Mouse (Mus musculus) lung, postnatal 0 days (tissue): ENCODE results near the gene Rab15. TPM values are rescaled to one million over a fixed set of nuclear protein-coding genes. Genes with fewer than 3 reads are reported as not detected.

ENCODE experiments used
- ATAC-seq: fragments of 200-750 bp; cut with Nextera tagmentation; 2 replicates; pipeline ENCODE4 v1.8.0; 2017; ENCODE audit warnings: moderate library complexity
- DNase-seq: peaks from one replicate; pipeline ENCODE4 v3.0.0-alpha.2; 2016; ENCODE audit warnings: low spot score
- H3K27ac ChIP-seq: fragments of 300-500 bp; sonication (generic); 2 replicates; pipeline ENCODE4 v1.5.1; 2014; ENCODE audit warnings: antibody characterized with exemption, mild to moderate bottlenecking, low read length, mixed read lengths
- H3K27me3 ChIP-seq: fragments of 300-500 bp; sonication (generic); replicated peaks from 2 replicates; pipeline ENCODE4 v1.6.1; 2014; ENCODE audit warnings: low read length, mixed read lengths; ENCODE audit not compliant: insufficient read depth
- H3K36me3 ChIP-seq: fragments of 300-500 bp; sonication (generic); 2 replicates; pipeline ENCODE4 v1.6.1; 2014; ENCODE audit warnings: low read length, mixed read lengths; ENCODE audit not compliant: insufficient read depth
- H3K4me1 ChIP-seq: fragments of 300-500 bp; sonication (generic); 2 replicates; pipeline ENCODE4 v1.6.1; 2014; ENCODE audit warnings: antibody characterized with exemption, low read depth, low read length, mixed read lengths; ENCODE audit not compliant: insufficient read depth
- H3K4me2 ChIP-seq: fragments of 300-500 bp; sonication (generic); replicated peaks from 2 replicates; pipeline ENCODE4 v1.6.1; 2014; ENCODE audit warnings: low read depth, mild to moderate bottlenecking, low read length, moderate library complexity, mixed read lengths
- H3K4me3 ChIP-seq: fragments of 300-500 bp; sonication (generic); 2 replicates; pipeline ENCODE4 v1.5.1; 2014; ENCODE audit warnings: low read depth, low read length
- H3K9ac ChIP-seq: fragments of 300-500 bp; sonication (generic); replicated peaks from 2 replicates; pipeline ENCODE4 v1.6.1; 2014; ENCODE audit warnings: low read depth, mild to moderate bottlenecking
- H3K9me3 ChIP-seq: fragments of 300-500 bp; sonication (generic); 2 replicates; pipeline ENCODE4 v1.6.1; 2016; ENCODE audit warnings: low read length, mixed read lengths
- CTCF ChIP-seq: IDR thresholded peaks from 2 replicates; pipeline ENCODE4 v1.5.1; 2016; ENCODE audit warnings: antibody characterized with exemption, mild to moderate bottlenecking
- EP300 ChIP-seq: IDR thresholded peaks from 2 replicates; pipeline ENCODE4 v1.6.1; 2016; ENCODE audit warnings: antibody characterized with exemption, mild to moderate bottlenecking, control low read depth
- whole genome bisulfite sequencing: fragments of 180-500 bp; shearing (Covaris S2); extraction: QIAGEN DNeasy Blood & Tissue Kit; methylation state at CpG from one replicate; pipeline ENCODE4 v1.1.7; 2014; 5-methylcytosine and 5-hydroxymethylcytosine counted together
- polyA plus RNA-seq: library from polyadenylated mRNA; unstranded; fragments of >200 nt; fragmentation: Nextera tagmentation; extraction: Ambion mirVana; gene quantifications from 2 replicates; pipeline ENCODE4 v1.2.1, GENCODE M21; 2015

The Rab15 gene
- polyA plus RNA-seq, 1 experiment from 2014 or later: 20.7 TPM

DNA sequence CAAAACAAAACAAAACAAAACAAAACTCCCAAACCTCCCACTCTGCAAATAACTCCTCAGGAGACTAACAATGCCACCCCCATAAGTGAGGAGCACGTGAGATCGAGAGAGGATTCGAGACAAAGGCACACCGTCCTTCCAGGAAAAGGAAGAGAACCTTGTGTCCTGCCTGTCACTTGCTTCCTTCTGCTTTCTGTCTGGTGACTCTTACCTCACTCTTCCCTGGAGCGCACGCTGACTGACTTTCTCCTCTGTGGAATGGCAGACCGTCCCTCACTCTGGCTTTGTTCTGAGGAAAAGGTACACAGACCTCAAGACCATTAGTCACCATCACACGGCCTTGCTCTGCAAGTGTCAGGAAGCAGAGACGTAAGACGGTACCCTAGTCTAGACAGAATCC is 9.2 kb downstream of the Rab15 start:
- no peak overlapping the region for H3K4me2 ChIP-seq
- H3K4me3 ChIP-seq: no peak overlapping the region
- DNase-seq (no peak), ATAC-seq (no peak; the same call in 1 of the 2 replicates)
- H3K9me3 ChIP-seq: no peaks in the 10 kb centered on the region
- no peaks in the 10 kb centered on the region for H3K4me1 ChIP-seq
- H3K36me3 ChIP-seq: no peaks in the 10 kb centered on the region
- no peak overlapping the region for H3K9ac ChIP-seq
- no peak overlapping the region for H3K27ac ChIP-seq
- no peaks in the 10 kb centered on the region for H3K27me3 ChIP-seq
- TF ChIP-seq EP300 (no peak), CTCF (no peak)
- 49% methylated on average over 10 of the region's 10 CpGs for WGBS

DNA sequence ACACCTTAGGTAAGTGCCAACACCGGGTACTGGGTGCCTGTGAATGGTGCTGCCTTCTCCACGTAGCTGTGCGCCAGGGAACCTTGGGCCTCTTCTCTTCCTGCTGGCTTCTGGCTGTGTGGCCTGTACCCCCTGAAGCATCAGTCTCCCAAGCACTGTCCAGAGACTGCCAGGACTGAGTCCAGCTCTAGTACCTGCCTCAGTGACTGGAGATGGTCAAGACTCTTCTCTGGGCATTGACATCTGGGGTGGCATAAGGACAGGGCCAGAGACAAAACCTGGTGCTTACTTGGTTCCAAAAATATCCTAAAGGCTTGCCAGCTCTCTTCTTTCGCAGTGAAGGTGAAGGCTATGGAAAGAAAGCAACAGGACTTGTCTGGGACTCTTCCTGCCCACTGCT is 11.7 kb downstream of the Rab15 start:
- ATAC-seq (no peak), DNase-seq (no peak)
- no peaks in the 10 kb centered on the region for H3K4me1 ChIP-seq
- no peaks in the 10 kb centered on the region for H3K9me3 ChIP-seq
- H3K27me3 ChIP-seq: no peaks in the 10 kb centered on the region
- no peak overlapping the region for H3K27ac ChIP-seq
- 89% methylated on average over 4 of the region's 4 CpGs for WGBS
- TF ChIP-seq EP300 (no peak), CTCF (no peak)
- no peak overlapping the region for H3K9ac ChIP-seq
- H3K36me3 ChIP-seq: no peaks in the 10 kb centered on the region
- no peak overlapping the region for H3K4me3 ChIP-seq
- no peak overlapping the region for H3K4me2 ChIP-seq

DNA sequence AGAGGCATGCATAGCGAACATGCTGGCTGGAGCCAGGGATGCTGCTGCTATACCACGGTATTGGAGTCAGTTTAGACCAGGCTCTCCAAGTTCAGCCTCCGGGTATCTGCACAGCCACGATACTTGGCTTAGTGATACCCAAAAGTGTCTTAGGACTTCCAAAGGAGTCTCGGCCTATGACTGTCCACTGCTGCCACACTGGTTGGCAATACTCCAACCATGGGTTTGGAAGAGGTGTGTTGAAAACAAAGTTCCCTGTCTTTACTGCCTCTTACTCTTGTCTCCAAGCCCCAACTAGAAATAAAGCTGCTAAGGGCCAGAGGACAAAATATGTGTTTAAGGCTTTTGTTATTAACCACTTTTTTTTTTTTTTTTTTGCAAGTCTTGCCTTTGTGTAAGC is 12.2 kb downstream of the Rab15 start:
- Histone ChIP-seq H3K36me3 (no peaks in the 10 kb centered on the region), H3K27me3 (no peaks in the 10 kb centered on the region), H3K4me3 (no peak overlapping the region), H3K4me2 (no peak overlapping the region), H3K27ac (no peak overlapping the region), H3K9ac (no peak overlapping the region), H3K4me1 (no peaks in the 10 kb centered on the region), H3K9me3 (no peaks in the 10 kb centered on the region)
- ATAC-seq (no peak), DNase-seq (no peak)
- WGBS: 76% methylated on average over 5 of the region's 5 CpGs
- TF ChIP-seq CTCF: no peak
- no peak for TF ChIP-seq EP300

DNA sequence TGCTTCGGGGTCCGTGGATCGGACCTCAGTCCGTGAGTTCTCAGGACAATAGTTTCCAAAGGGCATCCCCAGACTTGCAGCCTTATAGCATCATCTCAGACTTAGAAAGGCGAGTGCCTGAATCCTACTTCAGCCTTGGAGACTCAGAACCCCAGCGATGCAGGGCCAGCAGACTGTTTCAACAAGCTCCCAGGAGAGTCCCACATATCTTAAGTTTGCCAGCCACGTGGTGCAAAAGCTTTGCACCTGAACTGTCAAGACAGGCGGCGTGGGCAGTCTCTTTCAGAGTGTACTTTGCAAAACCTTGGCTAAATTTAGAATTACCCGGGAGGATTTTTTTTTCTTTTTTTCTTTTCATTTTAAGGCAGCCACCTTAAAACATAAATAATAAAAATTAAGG is 14.9 kb downstream of the Rab15 start:
- Histone ChIP-seq H3K9me3 (no peaks in the 10 kb centered on the region), H3K36me3 (no peaks in the 10 kb centered on the region), H3K4me1 (no peaks in the 10 kb centered on the region), H3K4me3 (no peak overlapping the region), H3K4me2 (no peak overlapping the region), H3K27me3 (no peaks in the 10 kb centered on the region), H3K9ac (no peak overlapping the region), H3K27ac (no peak overlapping the region)
- DNase-seq (no peak), ATAC-seq (no peak)
- 69% methylated on average over 10 of the region's 10 CpGs for WGBS
- TF ChIP-seq EP300: no peak
- no peak for TF ChIP-seq CTCF

DNA sequence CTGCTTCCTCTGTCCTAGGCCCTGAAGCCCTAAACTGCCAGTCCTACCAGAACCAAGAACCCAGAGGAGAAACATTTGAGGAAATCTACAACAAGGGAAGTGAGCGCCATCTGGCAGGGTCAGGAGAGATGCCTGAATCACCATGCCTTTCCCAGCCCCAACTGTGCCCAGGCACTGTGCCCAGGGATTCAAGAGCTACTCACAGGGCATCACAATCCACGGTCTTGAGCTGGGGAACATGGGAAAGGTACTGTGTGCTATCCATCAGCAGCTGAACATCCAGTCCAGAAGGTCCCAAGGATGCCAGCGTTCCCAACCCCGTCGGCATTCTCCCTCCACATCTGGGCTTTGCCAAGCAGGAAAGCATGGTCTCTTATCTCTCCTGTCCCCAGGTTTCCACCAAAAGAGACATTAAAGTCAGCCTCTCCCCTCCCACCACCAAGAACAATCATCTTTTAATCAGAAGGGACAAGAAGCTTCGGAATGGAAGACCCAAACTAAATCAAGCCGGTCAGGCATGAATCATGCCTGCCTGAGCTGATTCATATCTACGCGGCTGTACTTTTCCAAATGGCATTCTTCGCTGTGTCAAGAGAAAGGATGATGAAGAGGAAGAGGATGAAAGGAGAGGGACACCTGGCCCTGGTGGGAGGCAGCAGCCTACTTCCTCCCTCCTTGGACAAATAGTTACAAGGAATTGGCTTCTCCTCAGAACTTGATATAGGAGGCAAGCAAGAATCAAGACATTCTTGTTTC is 17.5 kb downstream of the Rab15 start:
- 78% methylated on average over 10 of the region's 10 CpGs for WGBS
- Histone ChIP-seq H3K4me2 (no peak overlapping the region), H3K4me1 (no peaks in the 10 kb centered on the region), H3K27me3 (no peaks in the 10 kb centered on the region), H3K9ac (no peak overlapping the region), H3K9me3 (no peaks in the 10 kb centered on the region), H3K27ac (no peak overlapping the region), H3K36me3 (no peaks in the 10 kb centered on the region), H3K4me3 (no peak overlapping the region)
- DNase-seq (no peak), ATAC-seq (no peak)
- TF ChIP-seq EP300: no peak
- TF ChIP-seq CTCF: no peak

DNA sequence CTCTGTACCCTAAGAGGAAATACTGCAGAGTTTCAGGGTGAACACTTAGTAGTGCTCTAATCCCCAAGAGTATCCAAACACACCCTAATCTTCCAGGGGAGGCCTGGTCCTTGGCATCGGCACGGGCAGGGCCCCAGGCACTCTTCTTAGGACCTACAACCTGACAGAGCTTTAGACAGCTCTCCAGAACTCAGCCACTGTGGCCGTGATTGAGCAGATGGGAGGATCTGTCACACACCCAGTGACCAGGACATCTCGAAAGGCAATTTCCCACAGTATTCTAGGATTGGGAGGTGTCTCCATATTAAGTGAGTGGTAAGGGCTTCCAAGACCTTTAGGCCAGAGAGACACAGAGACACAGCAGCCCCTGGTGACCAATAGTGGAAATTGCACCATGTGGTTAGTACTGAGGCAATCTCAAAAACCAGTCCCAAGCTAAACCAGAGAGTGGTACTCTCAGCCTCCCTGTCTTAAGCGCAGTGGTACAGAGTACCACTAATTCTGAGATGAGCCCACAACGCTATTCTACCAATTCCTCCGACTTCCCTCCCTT is 18.9 kb downstream of the Rab15 start:
- TF ChIP-seq CTCF (peak; percentile 89), EP300 (no peak)
- peak; percentile 74 for DNase-seq
- ATAC-seq: peak; percentile 72
- Histone ChIP-seq H3K4me1 (no peaks in the 10 kb centered on the region), H3K27me3 (no peaks in the 10 kb centered on the region), H3K27ac (no peak overlapping the region), H3K4me3 (no peak overlapping the region), H3K9ac (no peak overlapping the region), H3K4me2 (no peak overlapping the region), H3K36me3 (no peaks in the 10 kb centered on the region), H3K9me3 (no peaks in the 10 kb centered on the region)
- 52% methylated on average over 7 of the region's 7 CpGs for WGBS
